Mouse (Mus musculus) midbrain, postnatal 0 days (tissue): Measurements from ENCODE around the gene St8sia6. TPM values are rescaled to one million over a fixed set of nuclear protein-coding genes. Genes with fewer than 3 reads are reported as not detected.

ENCODE experiments used
- ATAC-seq: fragments of 200-750 bp; cut with Nextera tagmentation; 2 replicates; pipeline ENCODE4 v1.8.0; 2017; ENCODE audit warnings: moderate number of reproducible peaks, mild to moderate bottlenecking, moderate TSS enrichment, moderate library complexity; ENCODE audit not compliant: low FRiP score
- DNase-seq: peaks from one replicate; pipeline ENCODE4 v3.0.0-alpha.2; 2015; ENCODE audit warnings: low spot score
- H3K27ac ChIP-seq: fragments of 300-500 bp; sonication (generic); 2 replicates; pipeline ENCODE4 v1.5.1; 2014; ENCODE audit warnings: low read depth, mild to moderate bottlenecking, low read length, mixed read lengths
- H3K27me3 ChIP-seq: fragments of 300-500 bp; sonication (generic); 2 replicates; pipeline ENCODE4 v1.6.1; 2014; ENCODE audit warnings: low read length, control low read depth, mixed read lengths; ENCODE audit not compliant: insufficient read depth
- H3K36me3 ChIP-seq: fragments of 300-500 bp; sonication (generic); 2 replicates; pipeline ENCODE4 v1.6.1; 2014; ENCODE audit warnings: low read length, control low read depth, mixed read lengths; ENCODE audit not compliant: insufficient read depth
- H3K4me1 ChIP-seq: fragments of 300-500 bp; sonication (generic); 2 replicates; pipeline ENCODE4 v1.6.1; 2014; ENCODE audit warnings: mild to moderate bottlenecking, control low read depth, antibody characterized with exemption, low read length, mixed read lengths; ENCODE audit not compliant: insufficient read depth
- H3K4me2 ChIP-seq: fragments of 300-500 bp; sonication (generic); 2 replicates; pipeline ENCODE4 v1.6.1; 2014; ENCODE audit warnings: low read depth, mild to moderate bottlenecking, low read length, mixed read lengths; ENCODE audit not compliant: poor library complexity, severe bottlenecking
- H3K4me3 ChIP-seq: fragments of 300-500 bp; sonication (generic); 2 replicates; pipeline ENCODE4 v1.5.1; 2014; ENCODE audit warnings: low read depth, mild to moderate bottlenecking, low read length, moderate library complexity
- H3K9ac ChIP-seq: fragments of 300-500 bp; sonication (generic); replicated peaks from 2 replicates; pipeline ENCODE4 v1.6.1; 2014; ENCODE audit warnings: mild to moderate bottlenecking, low read length, moderate library complexity, mixed read lengths; ENCODE audit not compliant: poor library complexity, severe bottlenecking
- H3K9me3 ChIP-seq: fragments of 300-500 bp; sonication (generic); 2 replicates; pipeline ENCODE4 v1.6.1; 2016; ENCODE audit warnings: low read length, control low read depth
- CTCF ChIP-seq: IDR thresholded peaks from 2 replicates; pipeline ENCODE4 v1.5.1; 2016; ENCODE audit warnings: antibody characterized with exemption, mild to moderate bottlenecking
- WGBS: fragments of 180-500 bp; shearing (Covaris S2); extraction: QIAGEN DNeasy Blood & Tissue Kit; methylation state at CpG from one replicate; pipeline ENCODE4 v1.1.7; 2014; 5-methylcytosine and 5-hydroxymethylcytosine counted together
- polyA plus RNA-seq: library from polyadenylated mRNA; unstranded; fragments of >200 nt; fragmentation: Nextera tagmentation; extraction: Ambion mirVana; gene quantifications from 2 replicates; pipeline ENCODE4 v1.2.1, GENCODE M21; 2015
- total RNA-seq: library from RNA; depleted of rRNA; stranded (reverse); fragments of >200 nt; gene quantifications from 2 replicates; pipeline ENCODE4 v1.2.3, GENCODE M21; 2014

The St8sia6 gene
- total and polyA plus RNA-seq, 2 experiments from 2014 or later: 2.1 to 3.4 TPM

GRCm38 (mm10) chr2:13708785-13709184, 85.1 kb downstream of the St8sia6 start:
- no peaks in the 10 kb centered on the region for H3K4me1 ChIP-seq
- no peak overlapping the region for H3K9ac ChIP-seq
- WGBS: 71% methylated on average over 1 of the region's 1 CpGs
- TF ChIP-seq CTCF: no peak
- no peak overlapping the region for H3K27ac ChIP-seq
- H3K27me3 ChIP-seq: no peaks in the 10 kb centered on the region
- no peaks in the 10 kb centered on the region for H3K36me3 ChIP-seq
- no peak for DNase-seq
- H3K4me2 ChIP-seq: no peak overlapping the region
- no peak overlapping the region for H3K4me3 ChIP-seq
- H3K9me3 ChIP-seq: no peaks in the 10 kb centered on the region
- ATAC-seq: no peak

- no peak for DNase-seq
- Histone ChIP-seq H3K27me3 (no peaks in the 10 kb centered on the region), H3K9me3 (no peaks in the 10 kb centered on the region), H3K4me1 (no peaks in the 10 kb centered on the region), H3K27ac (no peak overlapping the region), H3K4me2 (no peak overlapping the region), H3K9ac (no peak overlapping the region), H3K4me3 (no peak overlapping the region), H3K36me3 (no peaks in the 10 kb centered on the region)
- ATAC-seq: no peak
- TF ChIP-seq CTCF: no peak
These were observed 96.3 kb downstream of the St8sia6 start for GRCm38 (mm10) chr2:13697514-13697913.

GRCm38 (mm10) chr2:13694417-13694816, 99.4 kb downstream of the St8sia6 start:
- H3K9me3 ChIP-seq: no peaks in the 10 kb centered on the region
- WGBS: 85% methylated on average over 2 of the region's 2 CpGs
- H3K36me3 ChIP-seq: no peaks in the 10 kb centered on the region
- DNase-seq (no peak), ATAC-seq (no peak)
- H3K4me1 ChIP-seq: no peaks in the 10 kb centered on the region
- no peak overlapping the region for H3K4me3 ChIP-seq
- H3K27ac ChIP-seq: no peak overlapping the region
- no peak overlapping the region for H3K9ac ChIP-seq
- no peak for TF ChIP-seq CTCF
- H3K27me3 ChIP-seq: no peaks in the 10 kb centered on the region
- no peak overlapping the region for H3K4me2 ChIP-seq

DNA sequence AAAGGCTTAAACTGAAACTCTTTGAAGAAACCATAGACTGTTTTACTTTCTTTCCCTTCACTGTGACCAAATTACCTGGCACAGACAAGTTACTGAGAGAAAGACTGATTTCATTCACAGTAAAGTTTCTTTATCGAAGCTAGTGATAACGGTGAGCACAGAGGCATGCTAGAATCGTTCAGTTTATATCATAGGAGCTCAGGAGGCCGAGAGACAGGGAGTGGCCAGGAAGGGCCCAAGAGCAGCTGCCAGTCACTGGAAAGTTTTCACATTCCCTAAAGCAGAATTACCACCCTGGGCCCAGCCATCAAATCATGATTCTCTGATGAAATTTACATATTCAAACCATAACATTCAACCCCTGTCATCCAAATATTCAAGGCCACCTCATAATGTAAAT, 109.5 kb downstream of the St8sia6 start:
- ATAC-seq (no peak), DNase-seq (no peak)
- Histone ChIP-seq H3K27me3 (no peaks in the 10 kb centered on the region), H3K9me3 (no peaks in the 10 kb centered on the region), H3K36me3 (no peaks in the 10 kb centered on the region), H3K4me1 (no peaks in the 10 kb centered on the region), H3K4me3 (no peak overlapping the region), H3K27ac (no peak overlapping the region), H3K4me2 (no peak overlapping the region), H3K9ac (no peak overlapping the region)
- TF ChIP-seq CTCF: no peak
- 88% methylated on average over 4 of the region's 4 CpGs for WGBS

DNA sequence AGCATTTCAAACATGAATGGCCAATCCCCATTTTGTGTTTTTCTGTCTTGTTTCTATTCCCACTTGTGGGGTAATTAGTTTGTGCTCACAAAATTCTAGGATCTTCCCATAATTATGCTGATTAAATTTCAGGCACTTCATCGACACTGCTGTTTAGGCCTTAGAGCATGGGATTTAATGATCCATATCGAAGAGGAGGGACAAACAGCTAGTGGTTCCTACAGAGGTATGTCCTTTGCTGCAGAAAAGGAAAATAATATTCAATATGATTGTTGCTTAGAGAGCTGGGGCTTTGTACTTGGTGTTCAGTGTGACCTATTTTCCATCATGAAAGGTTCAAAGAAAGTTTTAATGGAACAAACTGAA, 110.7 kb downstream of the St8sia6 start:
- WGBS: 65% methylated on average over 2 of the region's 2 CpGs
- Histone ChIP-seq H3K27ac (no peak overlapping the region), H3K4me2 (no peak overlapping the region), H3K4me3 (no peak overlapping the region), H3K4me1 (no peaks in the 10 kb centered on the region), H3K36me3 (no peaks in the 10 kb centered on the region), H3K9me3 (no peaks in the 10 kb centered on the region), H3K27me3 (no peaks in the 10 kb centered on the region), H3K9ac (no peak overlapping the region)
- no peak for TF ChIP-seq CTCF
- ATAC-seq (no peak), DNase-seq (no peak)

- 65% methylated on average over 4 of the region's 4 CpGs for WGBS
- Histone ChIP-seq H3K9ac (no peak overlapping the region), H3K36me3 (no peaks in the 10 kb centered on the region), H3K27ac (no peak overlapping the region), H3K4me2 (no peak overlapping the region), H3K27me3 (no peaks in the 10 kb centered on the region), H3K9me3 (no peaks in the 10 kb centered on the region), H3K4me1 (no peaks in the 10 kb centered on the region), H3K4me3 (no peak overlapping the region)
- DNase-seq: peak; percentile 82
- no peak for TF ChIP-seq CTCF
- ATAC-seq: no peak
These were observed 111.2 kb downstream of the St8sia6 start for GRCm38 (mm10) chr2:13682488-13683204.
